Mouse (Mus musculus): Measurements from ENCODE around the gene Col16a1.
A peak's percentile ranks its signal among the peaks of the same experiment; 100 is the strongest.

The Col16a1 gene

DNA sequence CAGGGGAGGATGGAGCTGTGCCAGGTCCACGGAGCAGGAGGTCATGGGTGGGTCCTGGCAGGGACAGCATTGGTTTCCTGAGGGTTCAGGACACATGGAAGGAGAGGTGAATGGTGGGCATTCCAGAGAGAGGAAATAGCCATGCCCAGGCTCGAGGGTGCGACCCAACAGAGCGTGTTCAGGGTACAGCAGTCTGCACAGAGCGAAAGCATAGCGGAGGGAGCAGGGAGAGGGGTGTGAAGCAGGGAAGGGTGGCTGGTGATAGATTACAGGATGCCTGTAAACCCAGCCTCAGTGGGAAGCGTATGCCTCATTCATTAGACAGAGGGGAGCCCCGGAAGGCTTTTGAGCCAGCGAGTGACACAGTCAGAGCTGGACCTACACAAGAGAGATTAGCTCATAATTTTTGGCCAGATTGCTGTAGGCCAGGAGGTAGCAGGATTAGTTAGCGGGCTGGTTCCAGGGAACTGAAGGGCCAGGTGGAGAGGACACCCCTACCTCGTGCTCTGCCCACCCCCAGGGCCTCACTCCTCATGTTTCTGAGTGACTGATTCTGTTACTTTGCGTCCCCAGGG lies 37.7 kb downstream of the Col16a1 start:
- DNase-seq: peak; percentile 43

DNA sequence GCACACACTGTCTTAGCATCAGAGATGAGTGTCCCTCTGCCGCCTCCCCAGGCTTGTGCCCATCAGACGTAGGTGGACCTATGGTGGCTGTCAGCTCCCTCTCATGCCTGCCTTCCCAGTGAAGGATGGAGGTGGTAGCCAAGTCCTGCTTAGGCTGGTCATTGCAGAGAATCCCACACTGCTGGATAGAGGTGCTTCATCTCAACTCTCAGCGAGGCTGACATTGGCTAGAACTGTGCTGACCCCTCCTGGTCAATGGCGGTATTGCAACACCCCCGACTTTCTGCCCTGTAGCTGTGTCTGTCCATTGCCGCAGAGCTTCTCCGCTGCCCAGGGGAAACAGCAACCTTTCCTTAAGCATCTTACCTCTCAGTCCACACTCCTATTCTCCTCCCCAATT lies 39.7 kb downstream of the Col16a1 start:
- peak; percentile 99 for DNase-seq

DNA sequence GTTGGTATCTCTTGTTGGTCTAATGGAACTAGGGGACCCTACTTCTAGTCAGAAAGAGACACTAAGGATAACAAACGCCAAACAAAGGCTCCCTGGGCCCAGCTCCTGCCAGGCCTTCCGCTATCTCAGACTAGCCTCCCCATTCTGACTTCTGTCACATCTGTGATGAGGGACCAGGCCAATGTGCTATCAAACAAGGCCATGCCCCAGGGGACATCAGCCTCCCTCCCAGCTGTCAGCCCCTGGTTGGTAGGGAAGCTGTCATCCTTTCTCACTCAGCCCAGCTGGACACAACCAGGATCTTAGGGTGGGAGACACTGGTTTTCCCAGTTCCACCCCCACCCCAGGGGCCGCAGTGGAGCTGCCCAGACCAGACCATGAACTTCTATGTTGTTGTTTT lies 47.5 kb downstream of the Col16a1 start:
- no peak for DNase-seq

DNA sequence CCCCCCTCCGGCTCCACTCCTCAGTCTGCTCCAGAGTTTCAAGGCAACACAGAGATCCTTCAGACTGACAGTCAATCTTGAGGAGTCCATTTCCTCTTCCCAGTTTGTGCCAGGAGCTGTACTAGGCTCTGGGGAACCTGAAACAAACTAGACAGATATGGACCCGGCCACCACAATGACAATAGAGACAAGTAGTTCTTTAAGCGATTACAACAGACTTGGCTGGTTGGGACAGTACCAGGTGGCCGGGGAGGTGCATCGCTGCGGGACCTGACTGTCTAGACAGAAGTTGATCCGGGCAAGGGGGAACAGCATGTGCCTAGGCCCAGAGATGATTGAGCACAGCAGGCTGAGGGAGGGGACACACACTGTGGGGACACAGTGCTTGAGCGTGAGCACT lies 53.5 kb downstream of the Col16a1 start:
- DNase-seq: no peak

DNA sequence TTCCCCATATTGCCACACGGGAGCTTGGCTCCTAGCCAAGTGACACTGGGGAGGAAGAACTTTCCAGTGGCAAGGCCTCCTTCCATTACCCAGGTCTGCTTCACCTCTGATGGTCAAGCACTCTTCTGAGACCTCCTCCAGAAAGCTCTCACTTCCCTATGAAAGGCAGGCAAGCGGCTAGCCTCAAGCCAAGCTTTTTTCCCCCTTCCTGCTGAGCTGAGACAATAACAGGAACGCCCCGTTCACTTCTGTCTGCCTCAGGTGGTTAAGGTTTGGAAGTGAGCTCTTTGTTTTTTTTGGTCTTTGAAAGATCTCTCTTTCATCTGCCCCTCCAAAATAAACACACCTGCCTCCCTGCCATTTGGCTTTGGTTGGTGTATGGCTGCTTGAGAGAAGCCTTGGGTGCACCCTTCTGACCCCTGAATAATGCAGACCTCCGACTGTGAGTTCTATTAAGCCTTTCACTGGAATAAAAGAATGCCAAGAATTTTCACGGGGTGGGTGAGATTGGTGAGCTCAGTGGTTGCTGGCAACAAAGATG lies 54.5 kb downstream of the Col16a1 start, which contains the start of gene Pef1:
Pef1 (plus strand) TSS at position 448 of the 541 bp plus-strand sequence.
- DNase-seq: no peak

DNA sequence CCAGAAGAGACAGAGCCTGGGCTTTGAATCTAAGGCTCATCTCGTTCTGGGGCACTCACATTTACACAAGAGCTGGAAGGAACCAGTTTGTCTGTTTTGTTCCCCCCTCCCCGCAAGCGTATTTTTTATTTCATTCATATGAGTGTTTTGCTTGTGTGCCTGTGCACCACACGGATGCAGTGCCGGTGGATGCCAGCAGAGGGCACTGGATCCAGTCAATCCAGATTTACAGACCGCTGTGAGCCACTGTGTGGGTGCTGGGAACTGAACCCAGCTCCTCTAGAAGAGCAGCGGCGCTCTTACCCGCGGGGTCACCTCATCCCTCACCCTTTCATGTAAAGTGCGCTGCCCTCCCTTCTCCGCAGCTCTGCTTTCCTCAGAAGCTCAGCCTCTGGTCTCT lies 56.0 kb downstream of the Col16a1 start:
- no peak for DNase-seq

DNA sequence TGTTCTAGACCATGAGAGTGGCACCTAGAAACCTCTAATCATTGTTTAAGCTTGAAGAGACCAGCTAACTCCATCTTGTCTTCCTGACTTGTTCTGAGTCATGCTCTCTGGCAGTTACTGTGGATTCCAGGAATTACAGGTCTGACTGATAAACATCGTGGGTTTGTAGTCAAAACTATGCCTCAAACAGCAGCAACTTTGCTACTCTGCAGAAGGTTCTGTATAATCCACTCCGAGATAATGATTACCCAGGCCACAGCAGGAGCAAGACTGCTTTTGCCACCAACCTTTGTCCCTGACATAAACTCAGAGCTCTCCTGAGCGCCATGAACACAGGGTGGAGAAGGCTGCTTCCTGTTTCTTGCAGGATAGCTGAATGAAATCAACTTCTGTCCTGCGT lies 56.9 kb downstream of the Col16a1 start:
- no peak for DNase-seq

DNA sequence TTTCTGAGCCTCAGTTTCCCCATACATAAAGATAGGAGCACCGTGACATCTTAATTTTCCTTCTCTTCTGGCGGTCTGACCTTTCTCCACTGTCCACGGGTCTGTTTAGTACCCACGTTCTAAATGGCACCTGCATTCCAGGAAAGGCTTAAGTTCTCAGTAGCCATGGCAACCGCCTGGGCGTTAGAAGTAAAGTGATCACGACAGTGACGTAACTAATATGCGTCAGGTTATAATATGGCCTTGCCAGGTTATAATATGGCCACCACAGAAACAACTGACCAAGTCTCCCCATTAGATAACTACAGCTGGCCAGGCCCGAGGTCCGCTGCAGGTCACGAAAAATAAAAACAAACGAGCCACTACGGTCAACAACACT lies 59.4 kb downstream of the Col16a1 start:
- DNase-seq: no peak

DNA sequence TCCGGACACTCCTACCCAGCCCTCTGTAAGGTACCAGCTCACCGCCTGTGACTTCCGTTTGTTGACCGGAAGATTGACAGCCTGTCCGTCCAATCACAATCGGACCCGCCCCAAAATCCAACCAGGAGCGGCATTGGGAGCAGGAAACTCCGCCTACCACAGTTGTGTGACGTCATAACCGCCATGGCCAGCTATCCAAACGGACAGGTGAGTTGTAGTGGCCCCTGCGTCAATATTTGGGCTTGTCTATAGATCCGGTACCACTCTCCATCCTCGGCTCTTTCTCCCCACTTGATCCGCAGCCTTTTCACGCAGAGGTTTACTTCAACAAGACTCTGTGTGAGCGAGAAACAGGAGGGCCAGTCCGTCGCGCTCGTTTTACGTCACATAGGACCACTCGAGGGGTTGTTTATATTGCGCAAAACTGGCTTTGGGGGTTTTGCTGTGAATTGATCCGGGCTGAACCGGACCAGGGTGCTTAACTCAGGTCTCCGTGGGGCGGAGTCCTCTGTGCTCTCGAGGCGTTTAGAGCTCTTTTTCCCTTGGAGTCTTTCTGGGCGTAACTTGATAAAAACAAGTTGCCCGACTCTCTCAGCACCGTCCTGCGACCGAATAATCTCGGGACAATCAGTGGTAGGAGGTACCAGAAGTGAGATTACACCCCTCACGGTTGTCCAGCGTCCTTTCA lies 59.9 kb downstream of the Col16a1 start:
- peak; percentile 100 for DNase-seq

DNA sequence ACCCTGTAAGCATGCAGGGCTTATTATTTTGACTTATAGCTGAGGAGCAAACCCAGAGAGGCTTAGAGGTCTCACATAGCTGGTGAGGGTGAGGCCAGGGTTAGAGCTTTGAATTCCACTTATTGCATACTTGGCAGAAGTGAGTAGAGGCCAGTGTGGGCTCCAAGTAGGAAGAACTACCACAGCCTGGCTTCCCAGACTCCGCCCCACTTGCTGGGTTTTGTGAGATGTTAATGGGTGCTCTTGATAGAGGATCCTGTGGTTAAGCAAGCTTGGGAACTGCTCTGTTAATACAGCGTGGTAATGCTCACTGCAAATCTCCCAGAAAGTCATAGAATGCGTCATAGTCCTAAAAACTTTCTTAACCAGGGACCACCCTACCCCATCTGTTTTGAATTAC lies 61.3 kb downstream of the Col16a1 start:
- no peak for DNase-seq

DNA sequence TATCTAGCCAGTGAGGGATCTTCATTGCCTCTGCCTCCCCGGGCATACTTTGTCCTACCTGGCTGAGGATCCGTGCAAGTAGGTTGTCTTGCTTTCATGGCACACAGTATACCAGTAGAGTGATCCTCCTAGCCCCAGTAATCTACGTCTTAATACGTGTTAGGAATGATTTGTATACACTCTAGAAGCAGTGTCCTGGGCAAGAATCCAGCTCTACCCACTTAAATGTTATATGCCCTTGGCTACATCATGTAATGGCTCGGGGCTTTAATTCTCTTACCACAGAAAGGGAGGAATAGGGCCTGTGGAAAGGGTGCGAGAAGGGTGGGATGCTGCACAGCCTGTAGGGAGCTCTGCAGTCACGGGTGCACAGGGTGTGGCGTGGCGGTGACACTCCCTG lies 62.0 kb downstream of the Col16a1 start:
- DNase-seq: no peak

DNA sequence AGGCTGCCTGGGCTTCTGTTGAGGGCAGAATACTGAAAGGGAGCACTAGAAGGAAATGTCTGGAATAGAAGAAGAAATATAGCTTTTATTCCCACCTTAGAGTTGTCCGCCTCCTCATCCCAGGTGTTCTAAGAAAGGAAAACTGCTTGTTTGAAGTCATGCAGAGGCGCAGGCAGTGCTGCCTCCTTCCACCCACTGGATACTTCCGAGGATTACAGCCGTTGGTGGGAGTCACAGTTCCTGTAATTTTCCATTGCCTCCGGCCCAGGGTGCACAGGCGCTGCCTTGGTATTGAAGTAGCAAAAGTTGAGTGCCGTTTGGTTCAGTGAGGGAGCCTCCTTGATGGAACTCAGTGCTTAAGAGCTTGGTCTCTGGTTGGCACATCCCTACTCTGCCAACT lies 62.5 kb downstream of the Col16a1 start:
- DNase-seq: no peak

DNA sequence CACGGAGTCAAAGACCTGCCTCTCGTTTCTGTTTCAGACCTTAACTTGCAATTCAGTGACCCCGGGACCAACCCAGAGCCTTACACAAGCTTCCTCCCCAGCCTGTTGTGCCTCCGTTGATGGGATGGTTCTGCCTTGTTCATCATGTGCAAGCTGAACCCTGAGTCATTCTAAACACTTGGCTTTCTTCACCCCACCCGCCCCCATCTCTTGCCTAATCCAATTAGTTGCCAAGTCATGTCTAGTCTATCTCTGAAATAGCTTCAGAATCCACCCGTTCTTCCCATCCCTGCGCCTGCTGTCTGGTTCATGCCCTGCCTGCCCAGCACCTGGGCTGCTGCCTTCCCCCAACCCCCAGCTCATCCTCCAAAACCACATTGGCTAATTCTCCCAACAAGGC lies 64.7 kb downstream of the Col16a1 start:
- no peak for DNase-seq

DNA sequence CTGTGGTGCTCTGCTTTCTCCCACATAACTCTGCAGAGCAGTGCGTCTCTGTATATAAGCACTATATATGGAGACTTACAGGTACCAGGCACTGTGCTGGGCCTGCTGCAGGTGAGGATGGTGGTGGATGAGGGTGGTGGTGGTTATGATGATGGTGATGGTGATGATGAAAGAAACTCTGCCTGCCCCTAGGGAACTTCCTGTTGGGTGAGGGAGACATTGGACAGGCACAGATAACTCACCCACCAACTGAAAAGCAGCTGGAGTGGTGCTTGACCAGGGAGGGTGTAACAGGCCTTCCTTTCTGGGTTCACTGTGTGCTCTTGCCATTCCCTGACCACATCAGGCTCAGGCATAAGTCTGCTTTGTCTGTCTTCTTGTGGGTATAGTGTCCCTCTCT lies 65.1 kb downstream of the Col16a1 start:
- no peak for DNase-seq

DNA sequence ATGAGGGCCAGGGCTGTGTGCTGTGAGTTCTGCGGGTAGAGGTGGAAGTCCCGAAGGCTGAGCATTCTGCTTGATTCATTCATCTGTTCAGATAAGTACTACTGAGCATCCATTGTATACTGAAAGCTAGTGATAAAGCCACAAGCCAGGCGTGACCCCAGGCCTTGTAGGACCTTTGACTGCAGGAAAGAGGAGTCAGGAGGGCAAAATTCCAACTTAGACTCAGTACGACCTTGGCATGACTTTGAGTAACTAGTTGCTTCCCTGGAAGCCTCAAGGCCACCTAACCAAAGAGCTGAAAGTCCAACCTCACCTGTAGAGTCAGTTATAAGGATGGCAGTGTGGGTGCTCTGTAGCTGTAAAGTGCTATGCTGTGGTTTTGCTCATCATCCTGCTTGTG lies 73.1 kb downstream of the Col16a1 start:
- DNase-seq: no peak

DNA sequence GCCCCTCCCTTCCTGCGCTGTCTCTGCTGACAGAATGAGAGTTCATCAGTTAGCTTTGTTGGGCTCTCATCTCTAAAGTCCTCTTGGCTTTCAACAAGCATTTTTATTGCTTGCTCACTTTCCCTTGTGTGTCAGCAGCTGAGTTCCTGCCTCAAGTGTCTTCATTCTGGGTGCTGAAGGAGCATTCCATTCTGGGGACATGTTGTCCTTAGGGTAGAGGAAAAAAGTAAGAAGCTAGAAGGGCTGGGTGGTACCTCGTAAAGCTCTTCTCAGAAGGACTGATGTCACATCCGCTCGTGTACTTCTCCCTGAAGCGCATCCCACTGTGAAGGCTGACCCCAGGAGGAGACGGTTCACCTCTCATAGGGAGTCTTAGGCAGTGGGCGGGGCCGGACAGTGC lies 73.9 kb downstream of the Col16a1 start:
- DNase-seq: no peak

DNA sequence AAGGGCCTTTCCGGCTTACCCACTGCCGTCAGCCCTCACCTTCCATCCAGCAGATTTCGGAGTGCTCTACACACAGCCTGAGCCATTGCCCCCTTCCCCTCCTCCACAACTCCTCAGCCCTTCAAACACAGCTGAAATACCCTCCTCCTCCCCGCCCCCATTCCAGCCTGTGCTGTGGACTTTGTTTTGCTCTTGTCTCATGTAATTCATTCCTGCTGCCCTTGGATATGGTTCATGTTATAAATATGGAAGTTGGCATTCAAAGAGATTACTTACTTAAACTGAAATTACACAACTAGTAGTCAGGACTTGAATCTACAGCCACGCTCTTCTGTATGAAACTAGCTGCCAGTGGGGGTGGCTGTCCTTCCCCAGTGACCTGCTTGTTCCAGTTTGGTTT lies 75.4 kb downstream of the Col16a1 start:
- DNase-seq: no peak

DNA sequence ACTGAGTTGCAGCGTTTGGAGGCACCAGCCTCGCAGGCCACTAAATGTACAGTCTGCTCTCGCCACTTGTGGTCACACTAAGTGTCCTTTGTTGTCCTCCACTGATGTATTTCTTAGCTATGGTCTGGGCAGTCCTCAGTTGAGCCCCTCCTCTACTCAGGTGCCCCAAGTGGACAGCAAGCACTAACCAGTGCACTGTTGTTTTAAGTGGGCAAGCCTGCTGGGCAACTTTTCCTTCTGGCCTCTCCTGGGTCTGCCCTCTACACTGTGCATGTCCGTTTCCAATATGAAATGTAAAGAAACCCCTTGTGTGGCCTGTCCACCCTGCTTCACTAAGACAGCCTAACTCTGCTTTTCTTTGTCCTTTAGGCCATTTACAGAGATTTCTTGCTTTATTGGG lies 76.5 kb downstream of the Col16a1 start:
- no peak for DNase-seq

DNA sequence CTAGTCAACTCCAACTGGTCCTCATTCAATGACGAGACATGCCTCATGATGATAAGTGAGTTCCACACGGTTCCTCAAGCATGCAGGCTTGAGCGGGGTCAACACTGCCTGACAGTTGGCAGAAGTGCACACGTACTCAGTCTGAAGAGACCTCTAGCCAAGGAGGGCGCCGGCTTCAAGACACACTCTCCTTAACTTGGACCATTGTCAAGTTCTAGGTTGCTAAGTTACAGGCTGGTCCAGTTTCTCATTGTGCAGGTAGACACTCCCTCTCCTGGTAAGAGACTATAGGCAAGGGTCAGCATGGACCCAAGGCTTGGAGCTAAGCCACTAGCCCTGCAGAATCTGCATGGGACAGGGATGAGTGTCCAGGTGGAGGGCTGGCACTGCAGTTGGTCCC lies 77.5 kb downstream of the Col16a1 start:
- DNase-seq: no peak

DNA sequence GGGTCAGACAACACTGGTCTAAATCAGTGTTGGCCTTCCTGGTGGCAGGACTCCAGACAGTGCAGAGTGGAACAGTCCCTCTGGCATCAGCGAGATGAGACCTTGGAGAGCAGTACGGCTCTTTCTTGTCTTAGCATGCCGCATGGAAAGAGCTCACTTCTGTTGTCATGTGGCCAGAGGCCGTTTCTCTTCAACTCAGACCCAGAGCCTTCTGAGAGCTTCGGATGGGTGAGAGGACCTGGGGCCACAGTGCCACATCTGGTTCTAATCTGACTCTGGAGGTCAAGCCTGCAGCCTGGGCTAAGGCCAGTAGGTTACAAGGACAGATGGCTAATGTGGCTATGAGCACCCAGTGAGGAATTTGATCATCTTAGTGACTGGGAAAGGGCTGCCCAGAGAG lies 78.3 kb downstream of the Col16a1 start:
- no peak for DNase-seq

DNA sequence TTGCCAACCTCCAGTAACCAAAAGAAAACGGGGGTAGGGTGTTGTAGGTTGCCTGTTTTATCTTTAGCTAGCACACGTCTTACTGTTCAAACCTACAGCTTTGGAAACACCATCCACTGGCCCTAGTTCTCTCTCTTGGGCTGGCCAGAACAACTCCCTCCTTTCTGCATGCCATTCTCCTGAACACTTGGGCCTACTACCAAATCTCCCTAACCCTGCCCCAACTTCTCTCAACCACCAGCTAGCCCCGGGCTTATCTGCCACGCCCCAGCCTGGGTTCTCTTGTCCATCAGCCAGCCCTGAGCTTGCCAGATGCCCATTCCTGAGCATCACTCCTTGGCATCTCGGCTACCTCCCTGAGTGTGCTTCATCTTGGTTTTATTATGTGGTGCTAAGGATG lies 81.3 kb downstream of the Col16a1 start:
- no peak for DNase-seq

DNA sequence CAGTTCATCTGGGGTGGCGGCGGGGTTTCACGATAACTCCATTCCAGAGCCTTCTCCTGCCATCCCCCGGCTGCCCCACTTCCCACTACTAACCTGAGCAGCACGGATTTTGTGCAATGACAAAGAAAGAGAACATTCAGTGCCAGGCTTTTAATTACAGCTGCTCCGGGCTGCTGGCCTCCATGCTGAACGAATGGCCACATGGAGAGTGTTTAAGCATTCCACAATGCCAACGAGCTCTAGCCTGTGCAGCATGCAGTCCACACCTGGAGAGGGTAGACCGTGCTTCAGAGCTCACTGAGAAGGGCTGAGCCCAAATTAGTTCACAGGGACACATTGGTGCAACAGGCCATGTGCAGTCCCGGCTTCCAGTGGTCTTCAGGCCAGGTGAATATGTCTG lies 82.4 kb downstream of the Col16a1 start:
- DNase-seq: no peak

DNA sequence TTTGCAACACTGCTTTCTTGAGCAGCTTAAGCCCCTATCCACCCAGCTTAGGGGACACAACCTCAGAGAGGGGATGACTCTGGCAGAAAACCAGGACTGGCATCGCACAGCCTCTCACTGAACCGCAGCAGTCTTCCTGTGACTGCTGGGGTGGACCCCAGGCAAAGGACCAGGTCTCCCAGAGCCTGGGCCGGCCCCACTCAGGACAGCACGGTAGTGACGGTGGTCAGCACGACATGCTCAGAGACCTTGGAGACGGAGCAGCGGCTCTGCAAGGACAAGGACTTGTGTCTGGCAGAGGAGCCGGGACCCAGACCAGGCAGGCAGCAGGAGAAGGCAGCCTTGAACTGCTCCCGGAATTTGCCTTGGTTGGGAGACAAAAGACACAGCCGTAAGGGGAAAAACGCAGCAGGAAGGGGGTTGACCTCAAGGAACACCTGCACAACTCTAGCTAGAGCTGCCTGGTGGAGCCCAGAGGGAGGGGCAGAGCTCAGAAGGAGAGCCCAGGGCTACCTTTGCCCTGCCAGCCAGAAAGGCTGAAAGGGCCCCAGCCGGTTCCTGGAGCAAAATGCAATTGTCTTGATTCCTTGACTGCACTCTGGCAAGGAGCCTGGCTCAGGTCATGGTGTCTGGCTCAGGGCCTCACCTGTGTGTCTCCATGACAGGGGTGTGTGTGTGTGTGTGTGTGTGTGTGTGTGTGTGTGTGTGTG lies 83.2 kb downstream of the Col16a1 start:
- DNase-seq: no peak

DNA sequence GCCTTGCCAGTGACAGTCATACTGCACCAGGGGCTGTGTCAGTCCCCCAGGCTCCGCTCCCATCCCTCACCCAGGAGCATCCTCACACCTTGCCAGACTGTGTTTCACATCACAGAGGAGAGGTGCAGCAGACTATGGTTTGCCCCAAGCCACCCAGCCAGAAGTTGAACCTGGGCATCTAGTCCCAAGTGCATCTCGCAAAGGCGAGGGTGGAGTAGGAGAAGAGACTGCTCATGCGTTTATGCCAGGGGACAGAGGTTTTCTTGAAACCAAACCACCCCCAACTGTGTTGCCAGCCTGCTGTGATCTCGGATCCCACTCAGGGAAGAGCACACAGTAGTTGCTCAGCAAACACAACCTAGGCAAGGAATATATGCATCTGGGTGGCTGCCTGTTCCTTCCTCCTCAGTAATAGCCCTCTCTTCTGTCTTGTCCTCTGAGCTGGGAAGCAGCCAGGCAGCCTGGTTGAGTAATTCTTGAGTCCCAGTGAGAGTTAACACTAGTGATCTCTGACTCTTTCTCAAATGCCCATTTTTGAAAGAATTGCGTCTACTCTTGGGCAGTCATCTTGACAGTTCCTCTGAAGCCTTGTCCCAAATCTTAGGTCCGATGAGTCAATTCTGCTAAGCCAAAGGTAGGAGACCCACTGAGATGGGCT lies 83.9 kb downstream of the Col16a1 start:
- no peak for DNase-seq
